Mouse (Mus musculus): ENCODE measurements around the gene Rpl12. TPM values are rescaled to one million over a fixed set of nuclear protein-coding genes. Genes with fewer than 3 reads are reported as not detected.

The Rpl12 gene
- polyA plus RNA-seq, 1 experiment from 2014 or later: 102 TPM

DNA sequence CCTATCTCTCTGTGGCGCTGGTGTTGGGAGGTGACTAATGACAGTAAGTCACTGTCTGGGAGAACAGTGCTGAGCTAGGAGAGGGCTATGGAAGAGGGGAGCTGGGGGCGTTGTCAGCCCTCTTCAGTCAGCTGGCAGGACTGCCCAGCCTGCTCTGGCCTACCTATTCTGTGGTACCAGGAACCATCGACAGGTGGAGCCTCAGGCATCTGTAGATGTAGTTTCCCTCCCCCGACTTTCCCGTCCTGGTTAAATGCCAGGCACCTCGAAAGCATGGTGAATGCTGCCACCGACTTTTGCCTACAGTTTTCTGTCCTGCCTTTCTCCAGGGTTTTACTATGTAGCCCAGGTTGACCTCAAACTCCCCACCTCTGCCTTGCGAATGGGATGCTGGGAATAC is 4.0 kb upstream of the Rpl12 start:
- no peak for ATAC-seq (ENCODE audit: low read depth)
- H3K4me2 ChIP-seq: no peak overlapping the region
- no peaks in the 10 kb centered on the region for H3K27me3 ChIP-seq
- H3K4me1 ChIP-seq (replicated peaks): peaks cover 16% of the 10 kb centered on the region
- WGBS: 58% methylated on average over 8 of the region's 8 CpGs
- H3K27ac ChIP-seq (replicated peaks): no peak overlapping the region
- H3K36me3 ChIP-seq: peaks cover 53% of the 10 kb centered on the region
- no peak overlapping the region for H3K9ac ChIP-seq
- H3K4me3 ChIP-seq: no peak overlapping the region
- H3K9me3 ChIP-seq: no peaks in the 10 kb centered on the region

GRCm38 (mm10) chr2:32960273-32960672 is 1.1 kb upstream of the Rpl12 start:
- ATAC-seq (ENCODE audit: low read depth): no peak
- Histone ChIP-seq H3K4me1 (replicated peaks) (peaks cover 38% of the 10 kb centered on the region), H3K36me3 (peaks cover 52% of the 10 kb centered on the region), H3K4me2 (peak overlapping the region; percentile 98), H3K9me3 (no peaks in the 10 kb centered on the region), H3K27ac (replicated peaks) (no peak overlapping the region), H3K9ac (peak overlapping the region; percentile 95), H3K27me3 (no peaks in the 10 kb centered on the region), H3K4me3 (peak overlapping the region; percentile 81)
- 91% methylated on average over 4 of the region's 4 CpGs for WGBS

DNA sequence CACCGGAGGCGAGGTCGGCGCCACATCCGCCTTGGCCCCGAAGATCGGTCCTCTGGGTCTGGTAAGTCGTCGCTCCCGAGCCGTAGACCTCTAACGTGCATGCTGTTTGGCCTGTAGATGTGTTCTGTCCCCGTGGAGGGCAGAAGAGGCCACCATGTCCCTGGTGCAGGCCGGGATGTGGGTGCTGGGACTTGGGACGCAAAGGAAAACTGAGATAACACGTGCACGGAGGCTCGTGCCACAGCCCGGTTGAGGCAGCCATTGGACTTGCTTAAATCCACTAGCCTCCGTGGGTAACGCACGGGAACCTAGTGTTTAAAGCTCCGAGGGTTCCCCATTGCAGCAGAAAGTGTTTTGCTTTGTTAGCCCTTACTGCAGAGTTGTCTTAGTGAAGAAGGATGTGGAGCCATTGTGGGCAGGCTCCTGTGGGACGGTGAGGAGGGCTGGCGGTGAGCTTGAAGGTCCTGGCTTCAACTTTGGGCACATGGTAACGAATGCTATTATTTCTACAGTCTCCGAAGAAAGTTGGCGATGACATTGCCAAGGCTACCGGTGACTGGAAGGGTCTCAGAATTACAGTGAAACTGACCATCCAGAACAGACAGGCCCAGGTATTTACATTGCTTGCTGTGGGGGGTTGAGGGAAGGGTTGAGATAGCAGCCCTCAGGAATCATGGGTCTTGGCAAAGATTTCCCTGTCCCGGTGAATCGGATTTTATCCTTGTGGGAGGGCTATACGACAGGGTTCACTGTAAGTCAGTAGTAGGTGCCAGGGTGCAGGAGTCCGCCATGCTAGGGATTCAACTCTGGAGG is 909 bp downstream of the Rpl12 start:
- Histone ChIP-seq H3K27me3 (no peaks in the 10 kb centered on the region), H3K36me3 (peaks cover 32% of the 10 kb centered on the region), H3K9me3 (no peaks in the 10 kb centered on the region), H3K4me3 (peak overlapping the region; percentile 81), H3K4me2 (peak overlapping the region; percentile 98), H3K27ac (replicated peaks) (peak overlapping the region; percentile 81), H3K4me1 (replicated peaks) (peaks cover 51% of the 10 kb centered on the region), H3K9ac (peak overlapping the region; percentile 95)
- under 1% methylated on average over 33 of the region's 33 CpGs for WGBS
- ATAC-seq (ENCODE audit: low read depth): 0 out of 2 replicates have a peak, but pooled peaks have one; percentile 4

- peak overlapping the region; percentile 98 for H3K4me2 ChIP-seq
- H3K27ac ChIP-seq (replicated peaks): no peak overlapping the region
- H3K9ac ChIP-seq: peak overlapping the region; percentile 95
- no peaks in the 10 kb centered on the region for H3K9me3 ChIP-seq
- H3K4me3 ChIP-seq: peak overlapping the region; percentile 81
- no peaks in the 10 kb centered on the region for H3K27me3 ChIP-seq
- peaks cover 57% of the 10 kb centered on the region for H3K4me1 ChIP-seq (replicated peaks)
- H3K36me3 ChIP-seq: peaks cover 27% of the 10 kb centered on the region
- 11% methylated on average over 9 of the region's 9 CpGs for WGBS
- ATAC-seq (ENCODE audit: low read depth): no peak
Observed at GRCm38 (mm10) chr2:32962875-32963220, 1.5 kb downstream of the Rpl12 start.

GRCm38 (mm10) chr2:32963544-32963943 is 2.2 kb downstream of the Rpl12 start:
- Histone ChIP-seq H3K36me3 (peaks cover 26% of the 10 kb centered on the region), H3K27ac (replicated peaks) (no peak overlapping the region), H3K4me1 (replicated peaks) (peaks cover 63% of the 10 kb centered on the region), H3K27me3 (no peaks in the 10 kb centered on the region), H3K9ac (peak overlapping the region; percentile 95), H3K4me3 (peak overlapping the region; percentile 81; the same call in 1 of the 2 replicates), H3K9me3 (no peaks in the 10 kb centered on the region), H3K4me2 (peak overlapping the region; percentile 98)
- 79% methylated on average over 4 of the region's 4 CpGs for WGBS
- no peak for ATAC-seq (ENCODE audit: low read depth)

GRCm38 (mm10) chr2:32963981-32964380 is 2.6 kb downstream of the Rpl12 start:
- no peak for ATAC-seq (ENCODE audit: low read depth)

DNA sequence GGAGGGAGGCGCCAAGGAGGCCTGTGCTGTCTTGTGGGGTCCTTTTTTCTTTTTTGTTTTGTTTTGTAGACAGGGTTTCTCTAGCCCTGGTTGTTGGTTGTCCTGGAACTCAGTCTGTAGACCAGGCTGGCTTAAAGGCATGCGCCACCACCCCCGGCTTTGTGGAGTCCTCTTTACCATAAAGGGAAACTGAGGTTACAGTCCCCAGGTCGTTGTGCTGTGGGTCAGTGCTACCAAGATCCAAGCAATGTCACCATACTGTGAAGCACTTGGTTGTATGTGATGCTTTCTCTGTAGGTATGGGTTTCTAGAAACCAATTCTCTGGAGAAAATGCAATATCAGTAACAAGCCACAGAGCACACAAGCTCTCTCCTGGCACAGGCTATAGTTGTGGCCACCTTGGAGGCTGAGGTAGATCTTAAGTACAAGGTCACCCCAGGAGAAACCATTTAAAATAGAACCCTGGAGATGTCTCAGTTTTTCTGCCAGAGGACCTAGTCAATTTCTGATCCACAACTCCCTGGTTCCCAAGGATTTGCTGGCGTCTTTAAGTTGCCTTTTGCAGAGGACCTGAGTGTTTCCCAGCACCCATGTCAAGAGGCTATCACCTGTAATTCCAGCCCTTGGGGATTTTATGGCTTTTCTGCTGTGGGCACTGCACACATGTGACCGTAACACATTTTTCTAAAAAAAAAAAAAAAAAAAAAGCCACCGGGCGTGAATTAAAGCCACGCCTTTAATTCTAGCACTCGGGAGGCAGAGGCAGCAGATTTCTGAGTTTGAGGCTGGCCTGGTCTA is 3.5 kb downstream of the Rpl12 start:
- no peaks in the 10 kb centered on the region for H3K27me3 ChIP-seq
- WGBS: 29% methylated on average over 10 of the region's 10 CpGs
- no peak for ATAC-seq (ENCODE audit: low read depth)
- peaks cover 63% of the 10 kb centered on the region for H3K4me1 ChIP-seq (replicated peaks)
- no peaks in the 10 kb centered on the region for H3K9me3 ChIP-seq
- no peak overlapping the region for H3K27ac ChIP-seq (replicated peaks)
- H3K4me3 ChIP-seq: no peak overlapping the region
- H3K36me3 ChIP-seq: peaks cover 26% of the 10 kb centered on the region
- no peak overlapping the region for H3K4me2 ChIP-seq
- no peak overlapping the region for H3K9ac ChIP-seq

More at GRCm38 (mm10) chr2:32963981-32964380, 2.6 kb downstream of the Rpl12 start:
- no peaks in the 10 kb centered on the region for H3K9me3 ChIP-seq
- H3K27ac ChIP-seq (replicated peaks): no peak overlapping the region
- no peaks in the 10 kb centered on the region for H3K27me3 ChIP-seq
- 70% methylated on average over 1 of the region's 1 CpGs for WGBS
- H3K4me1 ChIP-seq (replicated peaks): peaks cover 63% of the 10 kb centered on the region
- H3K9ac ChIP-seq: peak overlapping the region; percentile 95; the same call in 1 of the 2 replicates
- no peak overlapping the region for H3K4me2 ChIP-seq
- peaks cover 26% of the 10 kb centered on the region for H3K36me3 ChIP-seq
- no peak overlapping the region for H3K4me3 ChIP-seq

DNA sequence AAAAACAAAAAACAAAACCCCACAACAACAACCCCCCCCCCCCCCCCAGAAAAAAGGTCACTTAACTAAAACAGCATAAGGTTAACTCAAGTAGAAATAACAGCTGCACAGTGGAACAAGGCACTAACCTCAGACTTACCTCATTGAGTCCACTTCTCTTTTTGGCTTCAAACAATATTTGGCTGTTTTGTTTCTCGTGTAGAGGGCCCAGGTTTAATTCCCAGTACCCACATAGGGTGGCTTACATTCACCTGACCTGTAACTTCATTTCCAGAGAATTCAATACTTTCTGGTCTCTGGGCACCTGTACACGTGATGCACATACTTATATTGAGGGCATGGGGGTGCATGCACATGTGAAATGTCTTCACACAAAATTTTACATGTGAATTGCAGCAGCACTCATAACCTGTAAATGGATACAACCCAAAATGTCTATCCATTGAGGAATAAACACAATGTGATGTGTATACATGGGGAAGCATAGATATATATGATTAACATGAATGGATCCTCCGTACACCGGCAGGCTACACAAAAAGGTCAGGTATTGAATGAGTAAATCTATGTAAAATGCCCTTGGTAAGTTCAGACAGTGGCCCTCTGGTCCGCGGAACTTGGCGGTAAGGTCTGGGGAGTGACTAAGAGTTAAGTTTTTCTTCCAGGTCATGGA is 4.3 kb downstream of the Rpl12 start:
- H3K9me3 ChIP-seq: no peaks in the 10 kb centered on the region
- H3K4me3 ChIP-seq: no peak overlapping the region; the same call in 1 of the 2 replicates
- peaks cover 26% of the 10 kb centered on the region for H3K36me3 ChIP-seq
- ATAC-seq (ENCODE audit: low read depth): no peak
- peak overlapping the region; percentile 87 for H3K4me2 ChIP-seq
- H3K9ac ChIP-seq: no peak overlapping the region
- H3K27me3 ChIP-seq: no peaks in the 10 kb centered on the region
- WGBS: 16% methylated on average over 7 of the region's 7 CpGs
- H3K4me1 ChIP-seq (replicated peaks): peaks cover 60% of the 10 kb centered on the region
- H3K27ac ChIP-seq (replicated peaks): no peak overlapping the region

DNA sequence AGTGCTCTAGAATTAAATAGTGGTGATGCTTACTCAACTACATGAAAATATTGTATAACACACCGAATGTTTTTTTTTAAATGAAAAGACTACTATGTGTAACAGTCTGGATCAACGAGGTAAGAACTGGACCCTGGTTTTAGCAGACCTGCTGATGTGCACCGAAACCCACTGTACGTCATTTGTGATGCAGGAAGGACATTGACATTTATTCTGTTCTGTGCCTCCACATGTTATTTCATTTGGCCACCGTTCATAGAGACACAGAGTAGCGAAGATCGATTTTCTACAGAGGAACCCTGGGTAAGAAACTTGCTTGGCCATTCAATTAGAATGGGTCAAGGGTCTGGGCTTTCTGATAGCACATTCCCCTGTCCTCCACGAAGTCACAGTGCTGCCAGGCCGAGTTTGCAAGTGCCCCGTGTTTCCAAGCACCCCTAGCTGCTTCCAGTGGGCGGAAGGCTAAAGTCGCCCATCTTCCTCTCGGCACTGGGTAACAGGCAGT is 4.9 kb downstream of the Rpl12 start:
- ATAC-seq (ENCODE audit: low read depth): no peak; the same call in 1 of the 2 replicates
- Histone ChIP-seq H3K27ac (replicated peaks) (peak overlapping the region; percentile 94), H3K4me3 (peak overlapping the region; percentile 59), H3K27me3 (no peaks in the 10 kb centered on the region), H3K9ac (peak overlapping the region; percentile 76), H3K9me3 (no peaks in the 10 kb centered on the region), H3K36me3 (peaks cover 26% of the 10 kb centered on the region), H3K4me1 (replicated peaks) (peaks cover 61% of the 10 kb centered on the region), H3K4me2 (peak overlapping the region; percentile 87)
- 12% methylated on average over 13 of the region's 13 CpGs for WGBS

GRCm38 (mm10) chr2:32966689-32967631 is 5.6 kb downstream of the Rpl12 start:
- peak overlapping the region; percentile 76 for H3K9ac ChIP-seq
- peaks cover 62% of the 10 kb centered on the region for H3K4me1 ChIP-seq (replicated peaks)
- under 1% methylated on average over 55 of the region's 55 CpGs for WGBS
- no peaks in the 10 kb centered on the region for H3K9me3 ChIP-seq
- peak overlapping the region; percentile 87 for H3K4me2 ChIP-seq
- peak overlapping the region; percentile 94 for H3K27ac ChIP-seq (replicated peaks)
- no peaks in the 10 kb centered on the region for H3K27me3 ChIP-seq
- H3K36me3 ChIP-seq: peaks cover 26% of the 10 kb centered on the region
- H3K4me3 ChIP-seq: peak overlapping the region; percentile 59
- peak; percentile 91 for ATAC-seq (ENCODE audit: low read depth)

Data from neural tube, embryonic 13.5 days (tissue).